Mouse (Mus musculus) layer of hippocampus, postnatal 36 days (tissue): ENCODE results near the gene 2610008E11Rik. TPM values are rescaled to one million over a fixed set of nuclear protein-coding genes. Genes with fewer than 3 reads are reported as not detected.
A peak's percentile ranks its signal among the peaks of the same experiment; 100 is the strongest.
"Not testable (repeated sequence)": the region's sequence is repeated elsewhere in the genome, so short reads cannot be mapped to it uniquely, and the experiment has no call there.

Experiments used
- DNase-seq, 2 experiments: peaks; one replicate each; pipeline ENCODE4 v3.0.0; 2022
- total RNA-seq, 2 experiments: library from RNA; stranded (reverse); gene quantifications; 2 replicates each; pipeline ENCODE4 v1.2.3; 2021

The 2610008E11Rik gene
- 10 to 100 TPM; 24.3 to 26.7 TPM for total RNA-seq

DNA sequence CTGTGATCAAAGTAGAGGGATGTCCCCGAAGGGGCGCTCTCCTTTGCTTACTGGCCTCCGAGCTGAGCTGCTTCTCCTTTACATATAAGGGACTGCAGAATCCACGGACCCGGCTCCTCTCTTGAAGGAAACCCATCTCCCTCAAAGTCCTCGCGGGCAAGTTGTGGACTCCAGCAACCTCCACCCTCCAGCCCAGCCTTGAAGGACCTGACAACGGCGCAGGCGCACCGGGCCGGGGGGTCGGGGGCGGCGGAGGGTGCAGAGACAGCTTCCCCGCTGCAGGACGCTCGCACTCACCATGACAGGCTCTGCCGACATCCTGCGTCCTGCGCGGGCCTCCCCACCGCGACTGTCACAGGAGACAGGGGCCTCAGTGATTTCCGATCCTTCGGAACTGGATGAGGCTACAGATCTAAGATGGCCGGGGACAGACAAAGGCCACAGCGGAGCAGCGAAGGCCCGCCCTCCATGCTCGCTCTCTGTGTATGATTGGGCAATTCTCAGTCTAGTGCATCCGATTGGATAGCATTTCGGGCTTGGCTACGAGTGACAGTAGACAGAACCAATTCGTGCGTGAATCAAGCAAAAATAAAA, at the start of gene 2610008E11Rik:
Gene 2610008E11Rik (minus strand): TSS at position 440 of the 594 bp plus-strand sequence.
- peak; percentile 91 to 92 for DNase-seq

DNA sequence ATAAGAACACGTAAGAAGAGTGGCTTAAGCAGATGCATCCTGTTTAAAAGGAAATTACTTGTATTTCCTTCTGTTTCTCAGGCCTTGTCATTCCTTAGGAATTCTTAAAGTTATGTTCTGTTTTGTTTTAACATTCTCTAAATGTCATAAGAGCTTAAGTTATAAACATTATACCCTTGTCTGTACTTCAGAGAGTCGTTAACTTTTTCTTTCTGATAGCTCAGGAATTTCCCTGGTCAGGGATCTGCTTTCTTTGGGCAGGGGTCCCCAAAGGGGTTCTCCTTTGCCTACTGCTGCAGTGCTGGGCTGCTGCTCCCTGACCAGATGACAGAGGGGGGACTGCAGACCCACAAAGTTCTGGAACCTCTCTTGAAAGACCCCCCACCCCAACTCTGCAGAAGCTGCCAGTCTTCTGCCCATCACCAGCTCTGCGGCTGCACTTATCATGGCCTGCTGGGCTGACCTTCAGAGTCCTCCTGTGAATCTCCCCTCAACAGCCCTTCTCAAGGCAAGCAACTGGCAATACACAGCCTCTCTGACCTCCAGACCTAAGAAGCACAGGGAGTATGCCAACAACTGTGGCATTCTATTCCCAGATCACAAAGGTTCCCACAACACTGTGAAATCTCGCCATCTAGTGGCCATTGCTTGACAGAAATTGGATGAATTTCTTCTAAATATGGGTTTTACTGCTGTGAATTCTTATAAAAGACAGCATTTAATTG, 18.9 kb upstream of the 2610008E11Rik start:
- DNase-seq: peak; percentile 7 to 23

DNA sequence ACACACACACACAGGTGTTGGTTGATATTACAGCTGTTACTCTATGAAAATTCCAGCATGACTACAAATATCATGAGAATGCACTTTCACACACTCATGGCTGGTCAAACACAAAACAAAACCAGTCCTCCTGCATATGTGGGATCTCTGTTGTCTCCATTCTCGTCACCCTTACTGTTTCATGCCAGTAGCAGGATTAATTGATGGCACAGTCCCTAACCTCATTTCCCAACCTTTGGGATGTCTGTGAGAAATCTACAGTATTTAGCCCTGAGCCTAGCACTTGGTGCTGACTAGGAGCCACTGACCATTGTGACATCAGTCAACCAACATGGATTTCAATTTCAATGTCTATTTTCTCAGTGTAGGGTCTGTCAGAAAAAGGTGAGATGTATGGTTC, 17.7 kb upstream of the 2610008E11Rik start:
- DNase-seq: no peak

DNA sequence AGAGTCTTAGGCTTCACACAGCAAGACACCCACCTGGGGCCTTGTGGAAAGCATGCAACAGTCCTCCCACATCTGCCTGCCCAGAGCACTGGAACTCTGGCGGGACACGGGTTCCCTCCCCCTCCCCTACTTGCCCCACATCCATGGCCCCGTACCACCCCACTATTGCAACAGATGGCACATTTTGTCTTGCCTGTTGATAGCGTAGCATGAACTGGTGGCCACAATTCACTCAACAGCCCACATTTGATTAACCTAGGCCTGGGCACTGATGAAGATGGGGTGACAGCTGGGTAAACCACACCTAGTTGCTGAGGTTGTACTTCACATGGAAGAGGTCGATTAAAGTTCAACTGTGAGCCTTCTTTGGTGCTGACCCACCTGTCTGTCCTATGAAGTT, 13.1 kb upstream of the 2610008E11Rik start:
- no peak for DNase-seq

DNA sequence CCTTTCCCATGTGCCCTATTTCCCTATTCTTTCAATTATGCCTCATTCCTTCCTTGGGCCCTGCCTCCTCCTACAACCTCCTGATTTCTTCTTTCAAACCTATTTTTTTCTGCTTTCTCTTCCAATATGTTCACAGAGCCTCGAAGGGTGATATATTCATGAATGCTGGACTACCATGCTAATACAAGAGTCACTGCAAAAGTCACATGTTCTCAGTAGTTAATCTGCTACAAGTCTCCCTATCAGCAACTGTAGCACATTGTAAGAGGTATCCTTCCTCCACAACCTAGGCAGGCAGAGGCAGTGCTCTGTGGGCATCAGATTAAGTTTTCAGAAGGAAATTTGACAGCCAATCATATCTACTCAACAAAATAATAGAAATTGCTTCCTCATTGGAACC, 11.8 kb upstream of the 2610008E11Rik start:
- DNase-seq: no peak

DNA sequence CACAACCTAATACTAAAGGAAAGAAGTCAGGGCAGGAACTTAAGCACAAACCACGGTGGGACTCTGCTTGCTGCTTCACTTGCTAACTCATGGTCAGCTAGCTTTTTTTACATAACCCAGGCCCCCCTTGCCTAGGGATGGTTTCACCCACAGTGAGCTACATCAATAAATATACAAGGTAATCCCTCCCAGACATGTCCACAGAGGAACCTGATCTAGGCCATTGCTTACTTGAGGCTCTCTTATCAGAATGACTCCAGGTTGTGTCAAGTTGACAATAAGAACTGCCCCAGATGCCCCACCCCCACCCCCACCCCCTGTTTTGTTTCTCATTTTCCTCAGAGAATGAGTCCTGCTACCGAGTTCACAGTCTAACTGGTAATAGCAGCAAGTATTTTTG, 10.1 kb upstream of the 2610008E11Rik start:
- DNase-seq: no peak

DNA sequence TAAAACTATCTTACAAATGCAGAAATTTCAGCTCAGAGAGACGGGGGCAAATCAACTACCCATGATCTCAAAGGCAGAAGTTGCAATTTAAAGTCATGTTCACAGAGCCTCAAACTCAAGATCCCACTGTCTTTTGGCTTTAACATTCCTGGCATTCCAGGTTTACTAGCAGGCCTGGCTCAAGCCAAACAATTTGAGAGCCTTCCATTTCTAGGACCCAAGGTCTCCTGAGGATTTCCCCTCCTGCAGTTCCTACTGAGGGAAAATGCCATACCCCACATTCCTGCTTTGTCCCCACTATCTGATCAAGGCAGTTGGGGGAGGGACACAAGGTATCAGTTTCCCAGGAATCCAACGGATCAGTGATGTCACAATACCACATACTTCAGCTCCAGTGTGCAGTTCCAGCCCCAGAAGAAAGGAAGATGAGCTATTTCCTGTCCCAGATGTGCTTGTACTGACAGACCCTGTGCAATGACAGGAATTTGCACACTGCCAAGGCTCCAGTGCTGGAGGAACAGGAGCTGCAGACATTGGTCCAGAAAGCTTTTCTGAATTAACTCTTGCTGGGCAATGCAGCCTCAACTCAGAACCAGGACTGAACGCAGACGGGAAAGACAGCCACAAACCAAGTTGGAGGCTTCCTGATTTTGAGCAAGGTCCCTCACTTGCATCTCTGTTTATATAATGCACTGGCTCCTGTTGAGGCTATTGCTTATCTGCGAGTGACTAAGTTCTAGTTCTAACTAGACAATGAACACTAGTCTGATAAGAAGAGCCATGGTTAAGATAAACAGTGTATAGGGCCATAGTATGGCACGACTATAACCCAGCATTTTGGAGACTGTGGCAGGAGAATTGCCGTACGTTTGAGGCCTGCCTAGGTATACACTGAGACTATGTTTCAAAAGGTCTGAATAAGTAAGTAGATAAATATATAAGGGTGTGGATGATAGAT, 9.2 kb upstream of the 2610008E11Rik start:
- no peak for DNase-seq

DNA sequence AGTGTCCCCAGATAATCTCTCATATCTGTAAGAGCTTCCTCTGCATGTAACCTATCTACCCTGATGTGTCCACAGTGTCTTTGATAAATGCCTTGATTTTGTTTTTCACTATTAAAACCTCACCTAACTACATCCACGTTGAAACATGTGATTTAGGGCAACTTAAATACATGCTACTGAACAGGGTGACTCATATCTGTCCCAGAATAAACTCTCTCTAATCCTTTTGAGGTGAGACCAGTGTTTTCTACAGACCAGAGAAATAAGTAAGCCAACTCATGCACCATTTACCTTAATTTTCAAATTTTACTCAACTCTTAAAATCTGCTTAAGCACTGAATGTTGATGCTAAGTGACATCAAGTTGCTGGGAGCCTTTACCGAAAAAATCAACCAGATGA, 694 bp downstream of the 2610008E11Rik start:
- DNase-seq: no peak

DNA sequence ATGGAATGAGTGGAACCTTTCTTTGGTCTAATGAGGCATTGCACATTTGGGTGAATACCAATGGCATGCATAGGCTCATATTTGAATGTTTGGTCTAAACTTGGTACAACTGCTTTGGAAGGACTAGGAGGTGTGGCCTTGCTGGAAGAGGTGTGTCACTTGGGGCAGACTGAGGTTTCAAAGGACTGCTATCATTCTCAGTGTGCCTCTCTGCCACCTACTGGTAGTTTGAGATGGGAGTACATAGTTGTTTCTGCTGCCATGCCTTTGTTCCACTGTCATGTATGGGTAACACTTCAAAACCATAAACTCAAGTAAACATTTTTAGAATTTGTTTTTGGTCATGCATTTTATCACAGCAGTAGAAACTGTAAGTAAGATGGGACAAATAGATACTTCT, 5.7 kb downstream of the 2610008E11Rik start:
- no peak for DNase-seq

DNA sequence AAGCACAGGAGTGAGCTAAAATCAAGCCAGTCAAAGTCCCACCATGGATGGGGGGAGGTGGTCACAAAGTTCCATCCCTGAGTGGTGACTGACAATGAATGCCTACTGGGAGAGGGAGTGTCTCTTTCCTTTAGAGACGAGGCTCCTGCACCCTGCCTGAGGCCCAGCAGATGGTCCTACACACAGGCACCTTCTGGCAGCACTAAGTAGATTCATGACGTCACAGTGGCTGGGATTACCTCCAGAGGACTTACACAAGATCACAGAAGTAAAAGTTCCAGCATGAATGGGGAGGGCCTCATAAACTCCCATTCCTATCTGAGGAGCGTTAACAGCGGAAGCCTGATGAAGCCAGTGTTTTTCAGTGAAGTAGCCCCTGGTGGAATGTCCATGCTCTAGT, 8.4 kb downstream of the 2610008E11Rik start:
- DNase-seq: no peak

DNA sequence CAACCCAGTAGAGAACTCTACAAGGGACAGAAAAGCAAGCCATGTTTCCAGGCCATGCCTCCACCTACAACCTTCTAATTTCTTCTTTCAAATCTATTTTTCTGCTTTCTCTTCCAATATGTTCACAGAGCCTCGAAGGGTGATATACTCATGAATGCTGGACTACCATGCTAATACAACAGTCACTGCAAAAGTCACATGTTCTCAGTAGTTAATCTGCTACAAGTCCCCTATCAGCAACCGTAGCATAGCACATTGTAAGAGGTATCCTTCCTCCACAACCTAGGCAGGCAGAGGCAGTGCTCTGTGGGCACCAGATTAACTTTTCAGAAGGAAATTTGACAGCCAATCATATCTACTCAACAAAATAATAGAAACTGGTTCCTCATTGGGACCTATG, 10.8 kb downstream of the 2610008E11Rik start:
- DNase-seq: no peak

DNA sequence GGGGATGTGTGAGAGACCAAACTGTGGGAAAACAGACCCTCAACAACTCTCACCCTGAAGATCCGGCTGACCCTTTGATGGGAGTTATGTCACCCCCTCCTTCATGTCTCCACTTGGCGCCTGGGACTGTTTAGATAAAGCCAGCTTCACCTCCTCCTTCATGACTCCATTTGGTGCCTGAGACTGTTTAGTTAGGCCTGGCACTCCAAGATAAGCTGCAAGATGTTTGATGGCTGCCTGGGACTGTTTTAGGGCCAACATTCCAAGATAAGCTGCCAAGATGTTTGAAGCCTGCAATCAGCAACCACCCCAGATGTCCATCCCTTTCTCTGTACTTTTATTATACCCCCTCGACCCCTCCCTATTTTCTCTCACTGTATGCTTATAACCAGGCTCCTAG, 40.0 kb downstream of the 2610008E11Rik start:
- DNase-seq: not testable (repeated sequence)

DNA sequence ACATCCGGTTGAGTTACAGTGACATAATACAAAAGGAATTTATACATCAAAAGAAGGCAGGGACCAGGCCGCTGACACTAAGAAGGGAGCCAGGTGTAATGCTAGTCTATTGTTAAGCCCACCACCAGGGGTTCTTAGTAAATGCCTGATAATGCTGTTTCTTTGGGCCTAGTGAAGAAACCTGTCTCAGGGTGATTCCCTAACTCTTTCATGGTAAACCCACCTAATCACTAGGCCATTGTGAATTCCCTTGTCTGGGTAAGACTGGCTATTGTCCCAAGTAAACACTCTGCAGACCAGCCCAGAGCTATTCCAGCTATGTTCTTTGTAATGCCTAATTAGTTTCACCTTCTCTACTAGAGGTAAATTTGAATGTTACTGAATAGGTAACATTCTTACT, 54.9 kb downstream of the 2610008E11Rik start:
- not testable (repeated sequence) for DNase-seq

DNA sequence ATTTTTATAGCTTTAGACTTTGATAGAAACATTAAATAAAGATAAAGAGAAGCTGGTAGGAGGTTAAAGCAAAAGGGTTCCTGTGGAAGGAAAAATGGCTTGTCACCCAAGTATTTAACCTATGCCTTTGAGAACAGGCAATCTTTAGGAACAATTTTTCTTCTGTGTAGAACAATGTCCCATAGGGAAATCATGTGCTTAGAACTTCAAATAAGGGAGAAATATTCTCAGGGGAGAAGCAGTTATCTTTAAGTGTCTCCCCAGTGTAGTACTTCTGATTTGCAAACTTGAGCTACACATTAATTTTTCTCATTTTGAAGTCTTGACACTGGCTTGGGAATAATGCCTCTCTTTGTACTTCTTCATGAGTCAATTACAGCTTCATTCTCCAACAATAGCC, 69.0 kb downstream of the 2610008E11Rik start, which contains the start of gene Olfr57:
Gene Olfr57 (plus strand): TSS at position 301 of the 400 bp plus-strand sequence.
- DNase-seq: no peak

Other genes with a start within 250 kb of the 2610008E11Rik start
- gene Olfr1356, start 245.4 kb downstream of the 2610008E11Rik start, total RNA-seq: not detected
- gene Olfr1355, start 222.1 kb downstream of the 2610008E11Rik start, total RNA-seq: not detected
- gene Olfr1354, start 184.4 kb downstream of the 2610008E11Rik start, total RNA-seq: not detected
- not detected for gene Olfr8, start 147.0 kb downstream of the 2610008E11Rik start, total RNA-seq
- not detected for gene Olfr1353, start 134.3 kb downstream of the 2610008E11Rik start, total RNA-seq
- gene Olfr1352, start 116.5 kb downstream of the 2610008E11Rik start, total RNA-seq: not detected
- not detected for gene Olfr1351, start 85.1 kb downstream of the 2610008E11Rik start, total RNA-seq
- not detected for gene Olfr57, start 68.9 kb downstream of the 2610008E11Rik start, total RNA-seq
- gene Vmn2r80, start 51.2 kb upstream of the 2610008E11Rik start, total RNA-seq: not detected
- gene Vmn2r81, start 150.1 kb upstream of the 2610008E11Rik start, total RNA-seq: not detected